Mouse (Mus musculus) erythroblast, embryonic 14.5 days (primary cell): ENCODE measurements around the gene Sptb. TPM values are rescaled to one million over a fixed set of nuclear protein-coding genes. Genes with fewer than 3 reads are reported as not detected.

ENCODE experiments used
- H3K27me3 ChIP-seq: 2 replicates; pipeline ENCODE4 v1.6.1; 2012; ENCODE audit warnings: inconsistent platforms; ENCODE audit not compliant: control insufficient read depth
- H3K36me3 ChIP-seq: 2 replicates; pipeline ENCODE4 v1.6.1; 2012; ENCODE audit warnings: mild to moderate bottlenecking, inconsistent platforms; ENCODE audit not compliant: control insufficient read depth
- H3K4me1 ChIP-seq: 2 replicates; pipeline ENCODE4 v1.6.1; 2012; ENCODE audit warnings: inconsistent platforms; ENCODE audit not compliant: control insufficient read depth
- H3K4me3 ChIP-seq: replicated peaks from 2 replicates; pipeline ENCODE3; 2012; ENCODE audit warnings: moderate library complexity, mild to moderate bottlenecking, inconsistent platforms
- H3K9me3 ChIP-seq: 2 replicates; pipeline ENCODE4 v1.6.1; 2012; ENCODE audit warnings: low read length, inconsistent platforms, mixed read lengths; ENCODE audit not compliant: control insufficient read depth
- GATA1 ChIP-seq: IDR thresholded peaks from 2 replicates; pipeline ENCODE4 v1.6.1; 2012; ENCODE audit warnings: low read length, inconsistent platforms, mixed read lengths
- TAL1 ChIP-seq: IDR thresholded peaks from 3 replicates; pipeline ENCODE4 v1.6.1; 2012; ENCODE audit warnings: low read length, inconsistent platforms, mixed read lengths
- polyA plus RNA-seq: library from polyadenylated mRNA; stranded (reverse); fragments of >175 nt; gene quantifications from 2 replicates; pipeline ENCODE4 v1.2.3, GENCODE M21; 2012

Gene Sptb
- polyA plus RNA-seq, 1 experiment = 204 TPM

- Histone ChIP-seq H3K4me1 (peaks cover 49% of the 10 kb centered on the region), H3K4me3 (no peak overlapping the region), H3K36me3 (peaks cover 94% of the 10 kb centered on the region), H3K9me3 (no peaks in the 10 kb centered on the region), H3K27me3 (no peaks in the 10 kb centered on the region; the same call in 1 of the 2 replicates)
- TF ChIP-seq GATA1 (no peak), TAL1 (no peak)
These were observed 112.0 kb downstream of the Sptb start for GRCm38 (mm10) chr12:76598196-76598928.

- TF ChIP-seq GATA1 = no peak
- TF ChIP-seq TAL1 = no peak
- peaks cover 56% of the 10 kb centered on the region for H3K4me1 ChIP-seq
- H3K27me3 ChIP-seq = no peaks in the 10 kb centered on the region; the same call in 1 of the 2 replicates
- no peaks in the 10 kb centered on the region for H3K9me3 ChIP-seq
- no peak overlapping the region for H3K4me3 ChIP-seq
- peaks cover 86% of the 10 kb centered on the region for H3K36me3 ChIP-seq
These were observed 112.7 kb downstream of the Sptb start for GRCm38 (mm10) chr12:76597577-76598100.

GRCm38 (mm10) chr12:76596292-76597023 is 113.9 kb downstream of the Sptb start:
- TF ChIP-seq GATA1 (no peak), TAL1 (no peak)
- H3K9me3 ChIP-seq = no peaks in the 10 kb centered on the region
- H3K36me3 ChIP-seq = peaks cover 75% of the 10 kb centered on the region
- H3K27me3 ChIP-seq = no peaks in the 10 kb centered on the region; the same call in 1 of the 2 replicates
- H3K4me1 ChIP-seq = peaks cover 68% of the 10 kb centered on the region
- no peak overlapping the region for H3K4me3 ChIP-seq

- no peak; the same call in 2 of the 3 replicates for TF ChIP-seq TAL1
- TF ChIP-seq GATA1 = no peak
- H3K4me1 ChIP-seq = peaks cover 68% of the 10 kb centered on the region
These were observed 114.5 kb downstream of the Sptb start for GRCm38 (mm10) chr12:76595830-76596229.

GRCm38 (mm10) chr12:76594556-76594955 is 115.8 kb downstream of the Sptb start:
- Histone ChIP-seq H3K4me3 (peak overlapping the region; percentile 39), H3K36me3 (peaks cover 56% of the 10 kb centered on the region), H3K9me3 (no peaks in the 10 kb centered on the region), H3K4me1 (peaks cover 68% of the 10 kb centered on the region), H3K27me3 (peaks cover 13% of the 10 kb centered on the region)
- TF ChIP-seq TAL1 (no peak), GATA1 (no peak)

More at GRCm38 (mm10) chr12:76595830-76596229, 114.5 kb downstream of the Sptb start:
- peaks cover 68% of the 10 kb centered on the region for H3K36me3 ChIP-seq
- no peaks in the 10 kb centered on the region for H3K9me3 ChIP-seq
- H3K27me3 ChIP-seq = peaks cover 5% of the 10 kb centered on the region
- no peak overlapping the region for H3K4me3 ChIP-seq

GRCm38 (mm10) chr12:76593839-76594322 is 116.5 kb downstream of the Sptb start:
- Histone ChIP-seq H3K4me1 (peaks cover 68% of the 10 kb centered on the region), H3K9me3 (no peaks in the 10 kb centered on the region), H3K4me3 (peak overlapping the region; percentile 39), H3K27me3 (peaks cover 19% of the 10 kb centered on the region), H3K36me3 (peaks cover 49% of the 10 kb centered on the region)
- TF ChIP-seq TAL1 (no peak), GATA1 (no peak)

GRCm38 (mm10) chr12:76593254-76593653 is 117.1 kb downstream of the Sptb start:
- peaks cover 22% of the 10 kb centered on the region for H3K27me3 ChIP-seq
- peaks cover 66% of the 10 kb centered on the region for H3K4me1 ChIP-seq
- no peak for TF ChIP-seq GATA1
- no peak for TF ChIP-seq TAL1
- peaks cover 43% of the 10 kb centered on the region for H3K36me3 ChIP-seq
- no peaks in the 10 kb centered on the region for H3K9me3 ChIP-seq
- peak overlapping the region; percentile 39 for H3K4me3 ChIP-seq

GRCm38 (mm10) chr12:76592213-76592612 is 118.1 kb downstream of the Sptb start:
- Histone ChIP-seq H3K9me3 (no peaks in the 10 kb centered on the region), H3K4me3 (no peak overlapping the region), H3K4me1 (peaks cover 57% of the 10 kb centered on the region), H3K36me3 (peaks cover 32% of the 10 kb centered on the region), H3K27me3 (peaks cover 25% of the 10 kb centered on the region)
- no peak for TF ChIP-seq GATA1
- no peak for TF ChIP-seq TAL1

- Histone ChIP-seq H3K27me3 (peaks cover 25% of the 10 kb centered on the region), H3K4me1 (peaks cover 46% of the 10 kb centered on the region), H3K9me3 (no peaks in the 10 kb centered on the region), H3K4me3 (no peak overlapping the region), H3K36me3 (peaks cover 20% of the 10 kb centered on the region)
- TF ChIP-seq TAL1 (no peak), GATA1 (no peak)
These were observed 119.3 kb downstream of the Sptb start for GRCm38 (mm10) chr12:76591037-76591436.
